Mouse (Mus musculus) bone marrow, adult 2 months (tissue): Measurements from ENCODE around the gene Nr5a1.

Experiments used
- CTCF ChIP-seq: fragments of 200-500 bp; IDR thresholded peaks from 2 replicates; pipeline ENCODE4 v1.5.1; 2011; ENCODE audit warnings: low read length, control low read depth; ENCODE audit not compliant: control insufficient read depth, insufficient read depth
- POLR2A ChIP-seq: fragments of 200-500 bp; IDR thresholded peaks from 2 replicates; pipeline ENCODE4 v1.6.1; 2011; ENCODE audit warnings: low read depth, mild to moderate bottlenecking, control low read depth, low read length, borderline replicate concordance; ENCODE audit not compliant: control insufficient read depth

- TF ChIP-seq POLR2A (no peak), CTCF (no peak)
Measured at GRCm38 (mm10) chr2:38739847-38740246, 25.5 kb upstream of the Nr5a1 start.
